Mouse (Mus musculus) myocyte (in vitro differentiated cells): ENCODE data around the gene Crk. TPM values are rescaled to one million over a fixed set of nuclear protein-coding genes. Genes with fewer than 3 reads are reported as not detected.
A peak's percentile ranks its signal among the peaks of the same experiment; 100 is the strongest.

Experiments
- H3K27me3 ChIP-seq: one replicate; pipeline ENCODE4 v1.6.1; 2011; ENCODE audit not compliant: control insufficient read depth, insufficient read depth, insufficient read length
- H3K36me3 ChIP-seq: one replicate; pipeline ENCODE4 v1.6.1; 2011; ENCODE audit not compliant: control insufficient read depth, insufficient read depth
- H3K4me2 ChIP-seq: one replicate; pipeline ENCODE4 v1.6.1; 2011; ENCODE audit warnings: low read depth, control low read depth
- H3K4me3 ChIP-seq: one replicate; pipeline ENCODE4 v1.5.1; 2011; ENCODE audit warnings: mild to moderate bottlenecking, control low read depth, moderate library complexity
- H3K79me2 ChIP-seq: one replicate; pipeline ENCODE4 v1.6.1; 2011; ENCODE audit not compliant: control insufficient read depth, insufficient read depth
- H3ac ChIP-seq: one replicate; pipeline ENCODE4 v1.6.1; 2011; ENCODE audit not compliant: control insufficient read depth, insufficient read length
- CEBPB ChIP-seq: IDR thresholded peaks from 2 replicates; pipeline ENCODE4 v1.6.1; 2011; ENCODE audit warnings: mild to moderate bottlenecking, moderate library complexity; ENCODE audit not compliant: poor library complexity, insufficient read depth, severe bottlenecking
- E2F4 ChIP-seq: IDR thresholded peaks from one replicate; pipeline ENCODE4 v1.6.1; 2011; ENCODE audit warnings: mild to moderate bottlenecking, control low read depth, moderate library complexity; ENCODE audit not compliant: insufficient read depth
- MAX ChIP-seq: IDR thresholded peaks from one replicate; pipeline ENCODE4 v1.6.1; 2011; ENCODE audit warnings: low read depth, mild to moderate bottlenecking, control low read depth
- MYOD1 ChIP-seq, 3 experiments: IDR thresholded peaks; one replicate each; pipeline ENCODE4 v1.6.1; 2011; ENCODE audit warnings: control low read depth in 2 of 3, low read depth in 2 of 3, mild to moderate bottlenecking in 2 of 3, moderate library complexity in 1 of 3; ENCODE audit not compliant: insufficient read length in 2 of 3, control insufficient read depth in 1 of 3
- MYOG ChIP-seq, 3 experiments: IDR thresholded peaks; one replicate each; pipeline ENCODE4 v1.6.1; 2011; ENCODE audit warnings: control low read depth in 2 of 3, low read depth in 2 of 3, mild to moderate bottlenecking in 2 of 3; ENCODE audit not compliant: insufficient read length in 2 of 3, control insufficient read depth in 1 of 3, insufficient read depth in 1 of 3
- POLR2A ChIP-seq: IDR thresholded peaks from one replicate; pipeline ENCODE4 v1.6.1; 2011; ENCODE audit warnings: low read depth, mild to moderate bottlenecking, control low read depth, moderate library complexity; ENCODE audit not compliant: insufficient read length
- POLR2AphosphoS2 ChIP-seq: IDR thresholded peaks from one replicate; pipeline ENCODE4 v1.6.1; 2011; ENCODE audit warnings: low read depth, control low read depth; ENCODE audit not compliant: insufficient read length
- REST ChIP-seq: IDR thresholded peaks from one replicate; pipeline ENCODE4 v1.6.1; 2011; ENCODE audit warnings: mild to moderate bottlenecking, control low read depth, moderate library complexity; ENCODE audit not compliant: insufficient read depth, insufficient read length
- SRF ChIP-seq: IDR thresholded peaks from one replicate; pipeline ENCODE4 v1.6.1; 2011; ENCODE audit warnings: low read depth; ENCODE audit not compliant: control insufficient read depth, insufficient read length
- TCF12 ChIP-seq: IDR thresholded peaks from one replicate; pipeline ENCODE4 v1.6.1; 2011; ENCODE audit warnings: mild to moderate bottlenecking, control low read depth; ENCODE audit not compliant: poor library complexity, insufficient read depth, severe bottlenecking
- TCF3 ChIP-seq: IDR thresholded peaks from one replicate; pipeline ENCODE4 v1.6.1; 2011; ENCODE audit warnings: low read depth, control low read depth; ENCODE audit not compliant: insufficient read length
- USF1 ChIP-seq: IDR thresholded peaks from one replicate; pipeline ENCODE4 v1.6.1; 2011; ENCODE audit warnings: low read depth, mild to moderate bottlenecking, control low read depth, moderate library complexity
- polyA plus RNA-seq: library from polyadenylated mRNA; unstranded; fragments of >200 nt; fragmentation: generic; extraction: Trizol; gene quantifications from one replicate; pipeline ENCODE4 v1.2.1, GENCODE M21; 2012; ENCODE audit warnings: missing spikeins

Crk gene
- polyA plus RNA-seq, 1 experiment, result 34.5 TPM

DNA sequence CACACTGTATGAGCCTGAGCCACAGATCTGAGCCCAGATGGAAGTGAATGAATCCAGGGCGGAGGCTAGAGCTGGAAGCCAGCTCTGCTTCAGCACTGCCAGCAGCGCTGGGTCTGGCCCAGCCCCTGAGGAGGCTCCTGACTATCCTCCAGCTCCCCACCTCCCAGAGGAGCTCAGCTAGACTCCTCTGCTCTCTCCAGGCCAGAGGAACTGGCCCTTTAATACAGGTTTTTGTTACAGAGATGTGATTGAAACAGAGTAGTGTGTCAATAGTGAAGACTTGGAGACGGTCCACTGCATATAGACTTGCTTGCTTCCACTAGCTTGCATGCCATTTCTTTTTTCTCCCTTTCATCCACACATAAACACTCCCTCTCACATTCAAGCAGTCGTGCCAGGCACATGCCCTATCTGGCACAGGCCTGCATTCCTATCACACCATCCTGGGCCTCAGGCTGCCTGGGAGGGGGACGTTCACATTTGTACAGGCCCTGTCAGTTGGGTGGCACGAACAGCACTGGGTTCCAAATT, 31.3 kb upstream of the Crk start:
- no peak overlapping the region for H3K4me2 ChIP-seq
- no peak overlapping the region for H3ac ChIP-seq
- no peaks in the 10 kb centered on the region for H3K36me3 ChIP-seq
- TF ChIP-seq CEBPB (no peak), SRF (no peak), MAX (no peak), USF1 (no peak), POLR2AphosphoS2 (peak; percentile 23), TCF12 (no peak), REST (no peak), POLR2A (no peak), E2F4 (no peak), MYOD1 (IDR thresholded peaks at IDR 0.05; ENCODE audit: control insufficient read depth in 1 of 3, insufficient read length in 2 of 3, low read depth in 2 of 3) (no peak), MYOG (IDR thresholded peaks at IDR 0.05; ENCODE audit: control insufficient read depth in 1 of 3, insufficient read depth in 1 of 3, insufficient read length in 2 of 3, low read depth in 2 of 3) (peak in 1 of 3 experiments; percentile 23), TCF3 (no peak)
- H3K27me3 ChIP-seq, result no peaks in the 10 kb centered on the region
- peaks cover 9% of the 10 kb centered on the region for H3K79me2 ChIP-seq
- H3K4me3 ChIP-seq, result no peak overlapping the region

DNA sequence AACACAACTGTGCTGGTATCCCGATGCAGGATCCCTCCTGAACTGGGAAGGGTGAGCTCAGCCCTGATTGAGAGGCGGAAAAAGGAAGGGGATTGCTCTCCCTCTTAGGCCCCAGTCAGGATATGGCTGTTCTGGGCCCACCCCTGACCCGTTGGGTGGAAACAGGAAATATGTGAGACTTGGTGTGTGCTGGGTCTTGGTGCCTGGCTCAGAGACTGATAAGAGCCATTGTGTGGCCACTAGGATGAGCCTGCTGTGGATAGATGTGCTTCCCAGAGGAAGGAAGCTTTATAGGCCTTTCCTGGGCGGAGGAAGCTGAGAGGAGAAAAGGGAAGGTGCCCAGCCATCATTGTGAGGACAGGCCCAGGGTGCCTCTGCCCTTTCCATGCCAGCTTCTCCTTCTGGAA, 29.9 kb upstream of the Crk start:
- Histone ChIP-seq H3K27me3 (no peaks in the 10 kb centered on the region), H3K36me3 (no peaks in the 10 kb centered on the region), H3K4me2 (no peak overlapping the region), H3ac (no peak overlapping the region), H3K4me3 (no peak overlapping the region), H3K79me2 (peaks cover 10% of the 10 kb centered on the region)
- no peak for TF ChIP-seq TCF12
- TF ChIP-seq CEBPB, result no peak
- no peak for TF ChIP-seq MYOD1 (IDR thresholded peaks at IDR 0.05; ENCODE audit: control insufficient read depth in 1 of 3, insufficient read length in 2 of 3, low read depth in 2 of 3)
- TF ChIP-seq REST, result no peak
- no peak for TF ChIP-seq POLR2AphosphoS2
- no peak for TF ChIP-seq TCF3
- no peak for TF ChIP-seq POLR2A
- no peak for TF ChIP-seq MAX
- no peak for TF ChIP-seq MYOG (IDR thresholded peaks at IDR 0.05; ENCODE audit: control insufficient read depth in 1 of 3, insufficient read depth in 1 of 3, insufficient read length in 2 of 3, low read depth in 2 of 3)
- TF ChIP-seq E2F4, result no peak
- TF ChIP-seq USF1, result no peak
- TF ChIP-seq SRF, result no peak

DNA sequence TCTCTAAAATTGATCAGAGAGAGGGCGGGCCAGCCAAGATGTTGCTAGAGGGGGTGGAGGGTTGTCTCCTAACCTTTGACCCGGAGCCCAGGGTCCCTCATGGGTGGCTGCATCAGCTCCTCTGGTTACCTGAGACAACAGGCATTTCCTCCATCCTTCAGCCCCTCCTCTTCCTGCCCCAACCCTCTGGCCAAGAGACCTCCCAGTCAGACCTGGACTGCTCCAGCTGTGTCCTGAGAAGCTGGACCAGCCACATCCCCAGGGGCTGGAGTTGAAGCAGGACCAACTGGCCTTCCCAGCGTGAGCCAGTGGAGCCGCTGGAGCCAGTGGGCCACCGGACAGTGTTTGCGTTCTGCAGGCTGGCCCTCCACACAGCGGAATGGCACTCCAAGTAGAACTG, 28.7 kb upstream of the Crk start, which contains the start of gene Myo1c:
Myo1c (plus strand) TSS at position 194 of the 400 bp plus-strand sequence.
- H3K79me2 ChIP-seq, result peaks cover 10% of the 10 kb centered on the region
- H3K36me3 ChIP-seq, result no peaks in the 10 kb centered on the region
- no peaks in the 10 kb centered on the region for H3K27me3 ChIP-seq
- TF ChIP-seq CEBPB (no peak), POLR2AphosphoS2 (peak; percentile 32), POLR2A (no peak)
- peak within 1 kb of the TSS; percentile 78 for H3ac ChIP-seq
- H3K4me2 ChIP-seq, result peak within 1 kb of the TSS; percentile 90
- H3K4me3 ChIP-seq, result peak within 1 kb of the TSS; percentile 65

DNA sequence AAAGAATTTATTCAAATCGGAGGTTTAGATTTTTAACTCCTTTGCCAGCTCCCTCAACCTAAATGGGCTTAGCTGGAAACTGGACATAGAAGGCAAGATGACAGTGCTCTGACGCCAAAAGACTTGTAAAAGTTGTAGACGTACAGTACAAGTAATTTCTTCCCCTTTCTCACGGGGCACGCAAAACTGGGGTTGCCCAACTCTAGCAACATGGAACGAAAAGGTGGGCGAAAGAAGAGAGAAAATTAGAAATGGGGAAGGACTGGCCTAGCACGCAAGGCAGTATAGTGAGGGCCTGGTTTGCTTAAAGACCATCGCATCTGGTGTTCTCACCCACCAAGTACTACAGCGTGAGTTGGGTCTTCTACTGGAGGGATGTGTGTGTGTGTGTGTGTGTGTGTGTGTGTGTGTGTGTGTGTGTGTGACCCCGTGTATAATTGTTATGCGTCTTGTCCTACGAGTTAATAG, 28.1 kb upstream of the Crk start:
- no peak for TF ChIP-seq MYOG (IDR thresholded peaks at IDR 0.05; ENCODE audit: control insufficient read depth in 1 of 3, insufficient read depth in 1 of 3, insufficient read length in 2 of 3, low read depth in 2 of 3)
- no peaks in the 10 kb centered on the region for H3K27me3 ChIP-seq
- H3K4me2 ChIP-seq, result peak overlapping the region; percentile 90
- H3ac ChIP-seq, result peak overlapping the region; percentile 78
- H3K4me3 ChIP-seq, result peak overlapping the region; percentile 65
- peaks cover 10% of the 10 kb centered on the region for H3K79me2 ChIP-seq
- H3K36me3 ChIP-seq, result no peaks in the 10 kb centered on the region

DNA sequence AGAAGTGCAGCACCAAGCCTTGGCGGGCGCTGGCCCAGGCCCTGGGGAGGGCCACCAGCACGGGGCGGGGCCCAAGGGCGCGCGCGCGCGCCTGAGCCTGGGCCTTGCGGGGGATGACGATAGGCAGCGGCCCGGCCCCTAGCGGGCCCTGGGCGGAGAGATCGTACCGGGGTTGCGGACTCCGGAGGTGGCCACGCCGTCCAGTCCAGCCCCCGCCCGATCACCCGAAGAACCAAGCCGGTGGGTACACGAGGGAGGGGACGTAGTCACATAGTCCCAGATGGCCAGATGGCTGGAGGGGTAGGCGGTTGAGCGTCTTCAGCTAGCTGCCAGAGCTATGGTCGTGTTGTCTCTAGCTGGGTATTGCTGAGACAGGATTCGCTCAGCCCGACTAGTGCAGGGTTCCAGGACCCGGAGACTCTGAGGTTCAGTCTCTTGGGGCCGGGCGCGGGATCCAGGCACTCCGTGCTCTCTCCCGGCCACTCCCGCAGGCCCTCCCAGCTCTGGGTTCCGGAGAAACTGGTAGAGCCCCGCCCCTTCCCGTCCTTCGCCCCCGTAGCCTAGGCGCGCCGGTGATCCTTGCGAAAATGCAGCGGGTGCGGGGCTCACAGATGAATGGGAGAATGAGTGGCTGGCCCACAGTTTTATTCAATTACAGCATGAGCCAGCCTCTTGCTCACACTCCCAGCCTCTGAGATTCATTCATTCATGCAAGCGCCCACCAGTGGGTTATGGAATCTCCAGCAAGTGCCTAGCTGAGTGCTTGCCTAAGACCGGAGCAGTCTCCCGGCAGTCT, 27.4 kb upstream of the Crk start:
- Histone ChIP-seq H3K36me3 (no peaks in the 10 kb centered on the region), H3ac (peak overlapping the region; percentile 78), H3K4me2 (peak overlapping the region; percentile 90), H3K4me3 (peak overlapping the region; percentile 65), H3K79me2 (peaks cover 10% of the 10 kb centered on the region), H3K27me3 (no peaks in the 10 kb centered on the region)
- TF ChIP-seq REST (no peak), POLR2A (peak; percentile 72), POLR2AphosphoS2 (peak; percentile 78), E2F4 (no peak), TCF3 (no peak)
